Mouse (Mus musculus) fat pad, adult 2 months (tissue): ENCODE results near the gene Krtap4-1.

ENCODE experiments used
- DNase-seq: peaks from one replicate; pipeline ENCODE4 v3.0.0-alpha.2; 2011; ENCODE audit warnings: low read depth, low spot score; ENCODE audit errors: extremely low read depth

Gene Krtap4-1

DNA sequence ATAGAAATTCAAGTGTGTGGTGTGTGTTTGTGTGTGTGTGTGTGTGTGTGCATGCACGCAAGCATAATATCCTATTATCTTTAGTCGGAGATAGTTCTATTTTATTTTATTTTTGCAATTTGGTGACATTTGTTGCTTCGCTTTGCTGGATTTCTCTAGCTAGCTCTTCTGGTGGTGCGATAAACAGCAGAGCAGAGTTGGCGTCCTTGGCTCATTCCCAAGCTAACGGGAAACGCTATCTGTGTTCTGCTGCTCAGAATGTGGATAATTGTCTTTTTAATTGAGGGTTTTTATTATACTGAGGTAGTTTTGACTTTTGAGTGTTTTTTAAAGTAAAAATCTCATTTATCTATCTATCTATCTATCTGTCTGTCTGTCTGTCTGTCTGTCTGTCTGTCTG, 42.9 kb downstream of the Krtap4-1 start:
- DNase-seq = no peak

DNA sequence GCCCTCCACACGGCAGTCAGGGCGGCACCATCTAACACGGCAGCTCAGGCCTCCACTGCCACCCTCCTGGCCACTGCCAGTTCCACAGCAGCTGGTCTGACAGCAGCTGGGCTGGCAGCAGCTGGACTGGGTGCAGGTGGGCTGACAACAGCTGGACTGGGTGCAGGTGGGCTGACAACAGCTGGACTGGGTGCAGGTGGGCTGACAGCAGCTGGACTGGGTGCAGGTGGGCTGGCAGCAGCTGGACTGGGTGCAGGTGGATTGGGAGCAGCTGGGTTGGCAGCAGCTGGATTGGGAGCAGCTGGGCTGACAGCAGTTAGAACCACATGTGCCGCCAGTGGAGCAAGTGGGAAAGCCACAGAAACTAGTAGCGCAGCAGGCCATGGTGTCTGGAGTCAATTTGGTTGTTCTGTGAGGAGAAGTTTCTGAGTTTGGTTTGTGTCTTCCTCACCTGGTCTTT, 44.8 kb downstream of the Krtap4-1 start, which contains the start of gene Krtap1-4:
Krtap1-4 (minus strand) TSS at position 410 of the 460 bp plus-strand sequence.
- DNase-seq = no peak

DNA sequence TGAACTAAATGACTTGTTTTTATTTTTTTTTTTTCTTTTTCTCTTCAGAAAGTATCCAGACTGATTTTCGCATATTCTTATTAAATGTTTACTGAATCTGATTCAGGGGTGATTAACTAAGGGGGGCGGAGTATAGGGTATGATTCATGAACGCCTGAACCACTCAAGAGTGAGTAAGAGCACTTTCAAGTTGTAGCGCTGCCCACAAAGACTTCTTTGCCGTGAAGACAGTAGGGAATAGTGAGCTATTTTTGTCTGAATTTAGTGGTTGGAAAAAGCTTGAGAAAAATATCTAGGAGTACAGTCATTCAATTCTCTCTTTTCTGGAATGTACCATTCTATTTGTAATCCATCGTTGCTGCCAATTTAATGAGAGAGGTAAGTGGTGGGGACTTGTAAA, 46.5 kb downstream of the Krtap4-1 start:
- DNase-seq = no peak

DNA sequence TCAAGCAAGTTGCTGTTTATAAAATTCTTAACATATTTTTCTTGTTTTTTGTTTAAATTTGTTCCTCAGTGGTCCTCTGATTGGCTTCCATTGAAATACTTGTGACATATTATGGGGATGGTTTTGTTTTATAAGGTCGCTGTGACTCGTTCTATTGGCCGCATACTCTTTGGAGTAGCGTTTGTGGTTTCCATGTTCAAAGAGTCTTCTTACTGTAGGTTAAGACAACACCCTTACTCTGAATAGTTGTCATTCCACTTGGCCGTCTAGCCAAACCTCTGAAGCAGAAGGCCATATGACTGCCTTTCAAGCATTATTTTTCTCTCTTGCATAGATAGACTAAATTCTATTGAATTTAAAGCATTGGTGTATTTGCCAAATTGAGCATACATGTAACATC, 47.0 kb downstream of the Krtap4-1 start:
- DNase-seq = no peak

DNA sequence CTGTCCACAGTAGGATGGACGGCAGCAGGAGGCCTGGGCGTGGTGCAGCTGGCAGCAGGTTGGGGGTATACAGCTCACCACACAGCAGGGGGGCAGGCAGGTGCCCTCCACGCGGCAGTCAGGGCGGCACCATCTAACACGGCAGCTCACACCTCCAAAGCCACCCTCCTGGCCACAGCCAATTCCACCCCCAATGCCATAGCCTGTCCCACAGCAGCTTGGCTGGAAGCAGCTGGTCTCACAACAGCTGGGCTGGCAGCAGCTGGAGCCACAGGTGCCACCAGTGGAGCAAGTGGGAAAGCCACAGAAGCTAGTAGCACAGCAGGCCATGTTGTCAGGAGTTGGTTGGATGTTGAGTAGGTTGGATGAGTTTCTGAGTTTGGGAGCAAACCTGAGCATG, 47.4 kb downstream of the Krtap4-1 start, which contains the start of gene Krtap1-5:
Krtap1-5 (minus strand) TSS at position 381 of the 400 bp plus-strand sequence.
- DNase-seq = no peak
